9 mouse cellular contexts compared by ENCODE assay signal in genomic region chr5:134232111-134232510, GRCm38 (mm10). TPM values are rescaled to one million over a fixed set of nuclear protein-coding genes. Genes with fewer than 3 reads are reported as not detected.
A peak's percentile ranks its signal among the peaks of the same experiment; 100 is the strongest.
DNase-seq lines count a peak whose midpoint lies in the region; ATAC-seq lines count a peak whose summit lies in the region.
"Had no signal": no experiment of that assay in that cellular context is flagged by ENCODE, and none has a peak within 500 bp of the region (broad histone marks: within the 10 kb centered on the region; RNA-seq: fewer than 3 reads in every experiment).

No protein-coding gene starts in this region.

- ATAC-seq in neural tube, embryonic 11.5 days (ENCODE audit: insufficient read depth, low FRiP score, low TSS enrichment), result no peak
- no peak for ATAC-seq in kidney, embryonic 16.5 days (ENCODE audit: low FRiP score, low TSS enrichment)
- no peak for ATAC-seq in hindbrain, embryonic 14.5 days (ENCODE audit: low FRiP score)

- no peak overlapping the region for H3K4me2 ChIP-seq in neural tube, embryonic 11.5 days (ENCODE audit: low read depth)
- no peak overlapping the region for H3K4me2 ChIP-seq in kidney, embryonic 16.5 days (replicated peaks; ENCODE audit: low read depth, low read length)
- H3K4me2 ChIP-seq in hindbrain, embryonic 14.5 days (replicated peaks), result no peak overlapping the region

- DNase-seq in neural tube, embryonic 11.5 days (ENCODE audit: low spot score), result no peak
- DNase-seq in neural tube, embryonic 10.5 days (ENCODE audit: extremely low spot score, low spot score), result no peak
- peak; percentile 66 for DNase-seq in thymus, postnatal 4 days
- no peak for DNase-seq in left cerebral cortex, adult 8-10 months (ENCODE audit: low spot score in 2 of 2)
- no peak for DNase-seq in hindbrain, embryonic 14.5 days (ENCODE audit: low spot score)
- DNase-seq in cerebellum, adult 11-12 months, result no peak
- DNase-seq: adrenal gland, postnatal 25 days had no signal

- no peaks in the 10 kb centered on the region for H3K9me3 ChIP-seq in neural tube, embryonic 11.5 days (ENCODE audit: control insufficient read depth, low read length)
- H3K9me3 ChIP-seq in kidney, embryonic 16.5 days (ENCODE audit: low read length), result no peaks in the 10 kb centered on the region
- no peaks in the 10 kb centered on the region for H3K9me3 ChIP-seq in megakaryocyte, embryonic 14.5 days
- H3K9me3 ChIP-seq in hindbrain, embryonic 14.5 days (ENCODE audit: control insufficient read depth, low read length), result no peaks in the 10 kb centered on the region

- peak overlapping the region; percentile 1; the same call in 1 of the 2 replicates for H3K27ac ChIP-seq in neural tube, embryonic 11.5 days (ENCODE audit: low read depth, low read length)
- peak overlapping the region; percentile 55 for H3K27ac ChIP-seq in kidney, embryonic 16.5 days (ENCODE audit: low read length)
- H3K27ac ChIP-seq in hindbrain, embryonic 14.5 days, result no peak overlapping the region

- no peaks in the 10 kb centered on the region for H3K27me3 ChIP-seq in neural tube, embryonic 11.5 days (ENCODE audit: control insufficient read depth, insufficient read depth, low read length)
- H3K27me3 ChIP-seq in kidney, embryonic 16.5 days (ENCODE audit: insufficient read depth, low read length), result no peaks in the 10 kb centered on the region
- H3K27me3 ChIP-seq in megakaryocyte, embryonic 14.5 days (replicated peaks), result no peaks in the 10 kb centered on the region
- no peaks in the 10 kb centered on the region for H3K27me3 ChIP-seq in hindbrain, embryonic 14.5 days (ENCODE audit: control insufficient read depth, insufficient read depth, low read length)

- 70% methylated on average over 6 of the region's 6 CpGs for WGBS in neural tube, embryonic 11.5 days
- WGBS in kidney, embryonic 16.5 days, result 52% methylated on average over 6 of the region's 6 CpGs
- WGBS in hindbrain, embryonic 14.5 days, result 84% methylated on average over 6 of the region's 6 CpGs

- H3K9ac ChIP-seq in neural tube, embryonic 11.5 days (ENCODE audit: low read length), result no peak overlapping the region
- H3K9ac ChIP-seq in kidney, embryonic 16.5 days (replicated peaks; ENCODE audit: low read length), result no peak overlapping the region
- H3K9ac ChIP-seq in hindbrain, embryonic 14.5 days, result no peak overlapping the region

- peaks cover 9% of the 10 kb centered on the region for H3K4me1 ChIP-seq in neural tube, embryonic 11.5 days (ENCODE audit: control insufficient read depth, insufficient read depth, low read length)
- H3K4me1 ChIP-seq in kidney, embryonic 16.5 days (ENCODE audit: insufficient read depth, low read length), result peaks cover 32% of the 10 kb centered on the region
- H3K4me1 ChIP-seq in megakaryocyte, embryonic 14.5 days, result peaks cover 98% of the 10 kb centered on the region
- no peaks in the 10 kb centered on the region; the same call in 1 of the 2 replicates for H3K4me1 ChIP-seq in hindbrain, embryonic 14.5 days (replicated peaks; ENCODE audit: control insufficient read depth, insufficient read depth, low read length)

- no peak overlapping the region for H3K4me3 ChIP-seq in neural tube, embryonic 11.5 days (ENCODE audit: low read depth, low read length)
- no peak overlapping the region for H3K4me3 ChIP-seq in kidney, embryonic 16.5 days (ENCODE audit: low read length)
- H3K4me3 ChIP-seq in megakaryocyte, embryonic 14.5 days (replicated peaks), result peak overlapping the region; percentile 86
- no peak overlapping the region for H3K4me3 ChIP-seq in hindbrain, embryonic 14.5 days (replicated peaks; ENCODE audit: low read length)

- peaks cover 3% of the 10 kb centered on the region for H3K36me3 ChIP-seq in neural tube, embryonic 11.5 days (ENCODE audit: control insufficient read depth, insufficient read depth, low read length)
- H3K36me3 ChIP-seq in kidney, embryonic 16.5 days (ENCODE audit: insufficient read depth, low read length), result peaks cover 12% of the 10 kb centered on the region
- H3K36me3 ChIP-seq in megakaryocyte, embryonic 14.5 days (replicated peaks; ENCODE audit: low read length), result peaks cover 35% of the 10 kb centered on the region
- H3K36me3 ChIP-seq in hindbrain, embryonic 14.5 days (replicated peaks; ENCODE audit: control insufficient read depth, insufficient read depth), result peaks cover 19% of the 10 kb centered on the region

RNA-seq across cellular contexts. Expression of gene Ncf1, which starts 2.7 kb away (rescaled TPM):
- polyA plus RNA-seq in neural tube, embryonic 11.5 days (2014; fragmentation: Nextera tagmentation; extraction: Ambion mirVana), result 2.5 and 3.1 TPM in 2 replicates
- 2.5 and 4.2 TPM in 2 replicates for polyA plus RNA-seq in kidney, embryonic 16.5 days (2015; fragmentation: Nextera tagmentation; extraction: Ambion mirVana)
- 52.7 and 124 TPM in 2 replicates for polyA plus RNA-seq in megakaryocyte, embryonic 14.5 days (2012; ENCODE audit: insufficient read depth, low replicate concordance)
- 10 to 100 TPM in 2 of 4 experiments, 1 to 10 TPM in 2; 5.3 to 16.2 (median 10.3) TPM for total RNA-seq in left cerebral cortex, adult 8-10 months (2022)
- 2.3 and 2.6 TPM in 2 replicates for polyA plus RNA-seq in hindbrain, embryonic 14.5 days (2014; fragmentation: Nextera tagmentation; extraction: Ambion mirVana)

RNA-seq across cellular contexts. Expression of gene Gtf2ird2, which starts 48.3 kb away (rescaled TPM):
- polyA plus RNA-seq in neural tube, embryonic 11.5 days (2014; fragmentation: Nextera tagmentation; extraction: Ambion mirVana), result 6.9 and 8.6 TPM in 2 replicates
- polyA plus RNA-seq in kidney, embryonic 16.5 days (2015; fragmentation: Nextera tagmentation; extraction: Ambion mirVana), result 10.4 and 11.0 TPM in 2 replicates
- 6.1 TPM in 1 of 2 replicates, not detected in the other for polyA plus RNA-seq in megakaryocyte, embryonic 14.5 days (2012; ENCODE audit: insufficient read depth, low replicate concordance)
- total RNA-seq in left cerebral cortex, adult 8-10 months (2022), result 10 to 100 TPM; 16.8 to 19.3 (median 18.2) TPM
- polyA plus RNA-seq in hindbrain, embryonic 14.5 days (2014; fragmentation: Nextera tagmentation; extraction: Ambion mirVana), result 11.6 and 13.5 TPM in 2 replicates

RNA-seq across cellular contexts. Expression of gene Rcc1l, which starts 55.5 kb away (rescaled TPM):
- 23.6 and 25.4 TPM in 2 replicates for polyA plus RNA-seq in neural tube, embryonic 11.5 days (2014; fragmentation: Nextera tagmentation; extraction: Ambion mirVana)
- 34.9 and 36.3 TPM in 2 replicates for polyA plus RNA-seq in kidney, embryonic 16.5 days (2015; fragmentation: Nextera tagmentation; extraction: Ambion mirVana)
- 7.8 and 12.3 TPM in 2 replicates for polyA plus RNA-seq in megakaryocyte, embryonic 14.5 days (2012; ENCODE audit: insufficient read depth, low replicate concordance)
- total RNA-seq in left cerebral cortex, adult 8-10 months (2022), result 10 to 100 TPM; 15.5 to 21.2 (median 16.8) TPM
- 16.6 and 17.5 TPM in 2 replicates for polyA plus RNA-seq in hindbrain, embryonic 14.5 days (2014; fragmentation: Nextera tagmentation; extraction: Ambion mirVana)

Comparison
In these comparisons a context has a peak if more than half of its experiments do, and no peak if none do; other contexts are left out.
1. RNA of gene Ncf1, which starts 2.7 kb away (polyA plus RNA-seq): 52.7 to 124 TPM in megakaryocyte, embryonic 14.5 days; 2.5 to 4.2 TPM in kidney, embryonic 16.5 days, 2.5 to 3.1 TPM in neural tube, embryonic 11.5 days and 2.3 to 2.6 TPM in hindbrain, embryonic 14.5 days; every median in the first group is over 10 times any median in the second.